Mouse (Mus musculus): Measurements from ENCODE around the gene Hps3.
A peak's percentile ranks its signal among the peaks of the same experiment; 100 is the strongest.
"Not testable (repeated sequence)": the region's sequence is repeated elsewhere in the genome, so short reads cannot be mapped to it uniquely, and the experiment has no call there.

The Hps3 gene

DNA sequence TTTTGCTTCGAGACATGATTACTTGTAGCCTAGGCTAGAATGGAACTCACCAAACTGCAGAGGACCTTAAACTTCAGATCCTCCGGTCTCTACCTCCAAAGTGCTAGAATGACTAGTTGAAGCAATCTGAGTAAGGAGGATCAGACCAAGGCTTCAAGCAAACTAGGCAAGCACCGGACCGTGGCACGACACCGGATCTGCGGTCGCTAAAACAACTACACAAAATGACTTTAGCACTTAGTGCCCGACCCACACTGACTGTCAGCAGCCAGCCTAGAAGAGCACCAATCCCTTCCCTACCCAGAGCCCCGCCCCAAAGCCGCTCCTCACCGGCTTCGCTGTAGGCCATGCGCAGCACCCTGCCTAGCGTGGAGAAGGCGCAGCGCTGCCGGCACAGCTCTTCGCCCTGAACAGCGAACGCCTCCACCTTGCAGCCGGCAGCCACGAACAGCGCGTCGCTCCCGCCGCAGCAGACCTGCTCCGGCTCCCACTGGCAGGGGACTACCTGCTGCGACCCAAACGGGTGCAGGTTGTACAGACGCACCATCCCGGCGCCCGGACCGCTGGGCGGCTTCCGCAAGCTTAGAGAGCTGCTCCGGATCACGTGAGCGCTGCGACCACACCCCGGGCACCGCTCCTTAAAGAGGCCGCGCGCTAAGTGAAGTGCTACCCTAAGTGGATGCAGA is at the start of gene Hps3:
Gene Hps3, minus strand, starts transcription at position 597 of the 686 bp plus-strand sequence.
- DNase-seq, result peak; percentile 86

DNA sequence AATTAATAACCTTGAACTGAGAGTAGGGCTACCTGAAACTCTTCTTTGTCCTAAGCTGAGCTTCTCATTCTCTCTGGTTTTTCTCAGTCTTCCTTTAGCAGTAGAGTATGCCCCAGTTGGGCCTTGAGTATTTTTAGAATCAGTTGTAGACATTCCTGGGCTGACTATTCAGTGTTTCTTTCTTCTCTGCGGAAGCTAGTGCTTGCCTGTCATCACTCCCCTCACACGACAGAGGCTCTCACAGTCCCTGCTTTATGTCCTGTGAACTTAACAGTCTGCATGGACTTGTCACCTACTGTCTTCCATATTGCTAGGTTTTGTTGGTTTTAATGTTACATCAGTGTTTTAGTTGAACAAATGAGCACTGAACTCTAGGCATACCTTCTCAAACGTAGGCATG is 47.0 kb upstream of the Hps3 start:
- no peak for DNase-seq

DNA sequence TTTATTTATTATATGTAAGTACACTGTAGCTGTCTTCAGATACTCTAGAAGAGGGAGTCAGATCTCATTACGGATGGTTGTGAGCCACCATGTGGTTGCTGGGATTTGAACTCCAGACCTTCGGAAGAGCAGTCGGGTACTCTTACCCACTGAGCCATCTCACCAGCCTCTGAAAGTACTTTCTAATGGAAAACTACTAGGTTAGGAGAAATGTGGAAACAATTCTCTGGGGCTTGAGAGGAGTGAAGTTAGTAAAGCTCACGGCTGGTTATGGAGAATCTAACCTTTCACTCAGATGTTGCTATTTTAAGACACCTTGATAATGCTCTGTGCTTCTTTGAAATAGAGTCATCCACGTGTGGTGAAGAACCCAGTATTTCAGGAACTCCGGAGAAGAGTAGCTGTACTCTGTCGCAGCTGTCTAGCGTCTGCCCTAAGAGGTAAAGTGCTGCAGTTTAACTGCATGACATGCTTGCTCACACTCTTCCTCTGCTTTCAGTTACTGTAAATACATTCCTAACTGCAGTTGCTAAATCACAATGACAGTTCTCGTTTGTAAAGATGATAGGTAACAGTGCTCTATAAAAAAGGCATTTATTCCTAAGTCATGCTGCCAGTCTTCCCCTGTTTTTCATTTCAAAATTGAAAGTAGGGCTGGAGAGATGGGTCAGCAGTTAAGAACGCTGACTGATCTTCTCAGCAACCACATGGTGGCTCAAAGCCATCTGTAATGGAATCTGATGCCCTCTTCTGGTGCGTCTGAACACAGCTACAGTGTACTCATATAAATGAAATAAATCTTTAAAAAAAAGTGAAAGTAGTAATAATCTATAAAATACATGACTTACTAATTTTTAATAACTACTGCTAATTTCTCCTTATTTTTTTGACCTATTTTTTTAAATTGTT is 41.3 kb upstream of the Hps3 start:
- DNase-seq, result no peak

DNA sequence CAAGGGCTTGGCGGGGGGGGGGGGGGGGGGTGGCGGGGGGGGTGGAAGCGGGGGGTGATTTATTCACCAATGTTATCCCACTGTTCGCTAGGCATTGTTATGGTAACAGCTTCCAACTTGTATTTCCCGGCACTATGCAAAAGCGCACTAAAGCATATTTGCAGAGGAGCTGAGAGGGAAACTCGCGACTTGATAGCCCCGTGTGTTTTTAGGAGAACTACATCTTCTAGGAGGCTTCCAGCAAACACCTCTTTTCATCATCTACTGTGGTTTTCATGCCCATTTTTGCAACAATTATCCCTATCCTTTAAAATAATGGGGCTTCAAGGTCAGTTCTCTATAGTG is 23.1 kb upstream of the Hps3 start:
- DNase-seq, result no peak

DNA sequence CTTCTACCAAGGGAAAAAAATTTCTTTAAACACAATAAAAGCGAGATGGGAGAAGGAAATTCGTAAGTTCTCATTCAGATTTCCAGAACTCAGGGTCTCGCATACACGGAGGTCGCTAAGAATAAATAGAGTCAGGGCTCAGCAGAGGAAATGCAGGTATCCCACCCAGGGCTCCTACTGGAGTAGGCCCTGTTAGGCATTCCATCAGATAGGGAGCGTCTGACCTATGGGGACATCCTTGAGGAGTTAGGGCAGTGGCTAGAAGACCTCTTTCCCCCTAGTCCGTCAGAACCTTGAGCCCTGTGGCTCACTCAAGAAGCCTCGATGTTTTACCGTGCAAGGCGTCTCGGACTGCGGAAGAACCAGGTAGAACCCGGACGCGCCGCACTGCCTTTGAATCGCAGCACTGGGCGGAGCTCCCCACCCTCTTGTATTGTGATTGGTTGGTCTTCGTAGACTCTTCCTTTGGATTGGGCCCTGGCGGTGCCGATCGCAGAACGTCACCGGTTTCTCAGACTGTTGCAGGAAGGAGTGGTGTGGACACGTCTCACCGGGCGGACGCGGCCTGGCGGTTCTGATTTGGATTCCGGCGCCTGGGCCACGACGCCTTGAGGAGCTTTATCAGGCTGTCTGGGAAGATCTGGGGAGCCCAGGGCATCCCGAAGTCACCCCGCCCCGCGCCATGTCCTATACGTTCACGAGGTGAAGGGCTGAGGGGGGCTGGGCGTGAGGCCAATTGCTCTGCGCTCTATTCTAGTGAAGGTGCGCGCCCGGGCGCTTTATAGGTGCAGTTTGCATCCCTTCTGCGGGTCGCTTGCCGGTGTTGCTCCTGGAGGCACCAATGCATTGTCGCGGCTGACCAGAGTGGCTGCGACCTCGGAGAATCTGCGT is 22.4 kb upstream of the Hps3 start, which contains the start of gene Hltf:
Gene Hltf, plus strand, starts transcription at position 506 of the 891 bp plus-strand sequence.
- DNase-seq, result peak; percentile 87

DNA sequence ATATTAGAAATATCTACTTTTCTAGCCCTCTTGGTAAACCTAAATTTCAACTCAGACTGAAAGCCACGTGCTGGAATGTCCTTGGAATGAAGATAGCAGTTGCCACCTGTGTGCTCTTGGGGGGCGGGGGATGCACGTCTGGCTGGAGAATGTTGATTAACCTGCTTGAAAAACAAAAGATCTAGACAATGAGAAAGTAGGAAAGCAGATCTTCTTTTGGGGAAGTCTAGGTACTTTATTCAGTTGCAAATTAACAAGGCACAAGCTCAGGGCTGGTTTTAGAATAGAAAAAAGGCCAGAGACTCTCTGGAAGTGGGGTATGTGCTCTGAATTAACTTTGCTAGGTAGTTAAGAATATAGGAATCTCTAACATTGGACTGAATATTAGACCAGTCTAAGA is 9.6 kb upstream of the Hps3 start:
- not testable (repeated sequence) for DNase-seq

DNA sequence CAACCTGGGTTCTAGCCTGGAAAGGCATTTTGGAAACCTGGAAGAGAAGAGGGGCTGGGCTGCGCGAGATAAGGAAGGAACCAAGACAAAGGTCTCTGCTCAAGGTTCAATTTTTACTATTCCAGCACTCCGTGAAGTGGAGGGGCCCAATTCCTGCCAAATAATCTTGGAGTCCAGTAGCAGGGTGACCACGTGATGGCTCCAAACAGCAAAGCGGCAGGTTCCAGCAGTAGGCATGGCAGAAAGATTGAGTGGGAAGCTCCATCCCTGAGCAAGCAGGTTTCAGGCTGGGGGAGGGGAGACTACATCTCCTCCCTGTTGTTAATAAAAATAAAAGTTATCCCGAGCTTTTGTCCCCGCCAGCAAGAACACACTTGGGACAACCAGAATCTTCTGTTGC is 6.3 kb upstream of the Hps3 start:
- DNase-seq, result not testable (repeated sequence)

DNA sequence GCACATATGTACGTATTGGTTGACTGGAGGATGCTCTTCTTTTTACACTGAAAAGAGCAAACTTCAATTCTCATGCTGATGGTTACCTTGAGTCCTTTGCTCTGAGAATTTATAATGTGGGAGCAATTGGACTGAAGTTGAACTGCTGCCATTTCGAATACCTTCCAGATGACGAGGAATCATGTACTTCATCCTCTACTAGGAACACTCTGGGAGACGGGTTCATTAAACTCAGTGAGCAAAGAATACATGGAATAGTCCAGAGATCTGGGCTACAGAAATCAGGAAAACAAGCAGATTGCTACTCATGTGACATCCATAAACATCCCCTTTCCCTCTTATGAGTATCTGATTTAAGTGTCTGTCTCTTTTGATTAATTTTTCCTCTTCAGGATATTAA is 954 bp upstream of the Hps3 start:
- no peak for DNase-seq

DNA sequence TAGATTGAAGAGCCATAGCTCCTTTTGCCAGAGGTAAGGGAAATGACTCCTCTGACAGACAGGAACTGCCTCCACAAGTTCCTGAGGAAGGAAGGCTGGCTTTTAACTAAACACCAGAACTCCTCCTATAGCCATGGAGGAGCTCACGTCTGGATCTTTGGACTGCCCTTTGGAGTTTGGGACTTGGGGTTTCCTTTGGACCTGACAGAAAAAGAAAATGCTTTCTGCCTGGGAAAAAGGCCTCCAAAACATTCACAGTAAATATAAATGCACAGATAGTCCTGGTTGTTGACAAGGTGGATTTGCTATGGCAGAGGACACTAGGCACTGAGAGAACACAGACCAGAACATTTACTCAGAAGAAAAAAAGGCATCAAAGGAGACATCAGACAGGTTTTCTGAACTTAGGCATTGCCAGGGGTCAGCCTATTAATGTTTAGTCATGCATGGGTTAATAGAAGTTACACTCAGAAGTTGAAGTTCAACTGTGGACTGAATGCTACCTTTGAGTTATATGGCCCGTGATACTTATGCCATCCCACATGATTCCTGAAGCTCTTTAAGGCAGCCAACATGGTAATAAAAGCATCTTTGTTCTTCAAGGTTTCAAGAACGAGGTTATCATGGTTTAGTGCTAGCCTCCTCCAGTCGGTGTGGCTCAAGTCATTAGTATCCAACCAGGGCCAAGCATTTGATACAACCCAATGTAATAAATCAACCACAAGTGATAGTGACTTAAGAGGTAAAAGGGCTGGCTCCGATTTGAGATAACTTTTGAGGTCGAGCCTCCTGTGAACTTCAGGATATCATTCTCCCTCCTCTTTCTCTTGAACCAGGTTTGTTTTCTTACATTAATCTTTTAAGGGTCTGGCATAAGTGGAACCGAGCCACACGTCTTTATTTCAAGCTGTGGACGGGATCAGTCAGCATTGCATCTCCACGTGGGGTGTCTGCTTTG is 1.1 kb downstream of the Hps3 start:
- DNase-seq, result no peak

DNA sequence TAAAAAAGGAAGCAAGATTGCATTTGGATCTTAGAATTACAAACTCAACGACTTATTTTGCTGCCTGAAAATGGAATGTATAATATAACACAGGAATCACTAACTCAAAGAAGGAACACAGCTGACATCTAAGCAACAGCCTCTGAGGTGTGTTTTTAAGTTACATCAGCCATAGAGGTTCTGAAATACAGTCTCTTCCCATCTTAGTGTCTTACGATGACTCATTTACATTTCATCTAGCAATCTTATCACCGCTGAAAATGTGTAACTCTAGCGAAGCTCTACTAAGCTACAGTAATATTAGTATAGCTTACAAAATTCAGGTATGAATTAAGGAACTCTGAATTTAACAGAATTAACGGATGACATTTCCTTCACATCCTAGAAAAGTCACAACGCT is 4.3 kb downstream of the Hps3 start:
- DNase-seq, result no peak

DNA sequence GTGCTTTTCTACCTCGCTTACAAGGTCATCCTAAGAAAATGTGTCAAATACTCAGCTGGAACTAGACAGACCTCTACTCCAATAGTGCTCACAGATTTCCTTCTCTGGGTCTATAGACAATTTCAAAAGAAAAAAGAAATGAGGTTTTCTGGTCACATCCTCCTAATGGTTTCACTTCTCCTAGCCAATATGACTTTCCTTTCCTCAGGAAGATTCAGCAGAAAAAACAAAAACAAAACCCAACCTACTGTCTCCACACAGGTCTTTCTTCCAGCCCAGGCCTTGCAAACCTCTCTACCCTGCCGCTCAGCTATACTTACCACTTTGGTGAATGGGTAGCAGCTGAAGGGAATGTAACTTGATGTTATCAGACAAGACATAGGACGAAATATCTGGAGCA is 6.5 kb downstream of the Hps3 start:
- DNase-seq, result no peak

DNA sequence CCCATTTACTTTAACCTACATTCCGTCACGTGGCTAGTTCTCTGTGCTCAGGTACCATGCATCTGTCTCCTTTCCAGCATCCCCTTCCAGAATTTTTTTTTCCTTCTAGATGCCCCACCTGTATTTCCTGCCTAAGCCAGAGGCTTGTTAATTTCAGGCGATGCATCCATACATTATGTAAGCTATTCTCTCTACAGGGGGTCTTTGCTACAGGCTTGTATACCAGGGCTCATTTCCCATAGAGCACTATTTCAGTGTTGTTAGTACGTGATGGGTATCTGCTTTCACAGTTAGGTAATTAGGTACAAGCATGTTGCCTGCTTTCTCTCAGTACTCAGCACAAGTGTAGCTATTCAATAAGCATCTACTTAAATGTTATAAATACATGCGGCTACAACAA is 7.3 kb downstream of the Hps3 start:
- DNase-seq, result no peak

DNA sequence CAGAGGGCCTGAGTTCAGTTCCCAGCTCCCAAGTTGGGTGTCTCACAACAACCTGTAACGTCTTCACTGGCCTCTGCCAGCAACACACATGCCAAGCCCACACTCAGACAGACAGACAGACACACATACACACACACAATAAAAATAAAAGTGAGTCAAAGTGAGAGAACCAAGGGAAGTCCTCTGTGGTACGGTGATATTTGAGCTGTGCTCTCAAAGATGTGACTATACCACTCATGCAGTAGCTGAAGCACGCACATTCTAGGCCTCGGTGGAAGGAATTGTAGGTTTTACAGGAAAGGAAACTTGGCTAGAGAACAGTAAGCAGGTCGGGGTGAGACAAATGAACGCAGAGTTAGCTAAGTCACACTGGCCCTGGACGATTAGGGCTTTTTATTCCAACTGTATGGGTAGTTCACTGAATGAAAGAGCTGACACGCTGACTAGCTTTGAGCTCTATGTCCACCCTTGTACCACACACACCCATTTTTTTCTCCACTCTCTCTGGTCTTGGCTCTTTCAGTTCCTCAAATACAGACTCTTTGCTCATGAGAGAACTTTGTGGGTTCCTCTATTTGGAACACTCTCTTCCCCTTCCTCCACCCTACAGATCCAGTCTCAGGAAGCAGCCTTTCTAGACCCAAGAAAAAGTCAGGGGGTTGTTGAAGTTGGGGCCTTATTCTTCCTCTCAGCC is 8.0 kb downstream of the Hps3 start:
- DNase-seq, result no peak

DNA sequence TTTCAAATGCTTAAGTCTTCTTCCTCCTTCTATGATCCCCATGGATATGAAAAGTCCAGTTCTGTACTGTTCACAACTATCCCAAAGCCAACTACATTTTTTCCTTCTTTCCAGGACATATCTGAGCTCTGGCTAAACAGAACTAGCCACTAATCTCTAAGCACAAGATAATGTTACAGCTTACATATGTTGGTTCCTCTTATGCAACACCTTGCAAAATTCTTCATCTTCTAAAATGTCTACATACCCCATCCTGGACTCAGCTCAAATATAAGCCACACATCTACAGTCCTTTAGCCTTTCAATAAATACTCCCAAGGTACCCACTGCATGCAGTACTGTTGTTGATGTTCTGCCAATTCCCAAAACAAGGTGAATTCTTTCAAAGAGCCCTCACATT is 8.6 kb downstream of the Hps3 start:
- no peak for DNase-seq

DNA sequence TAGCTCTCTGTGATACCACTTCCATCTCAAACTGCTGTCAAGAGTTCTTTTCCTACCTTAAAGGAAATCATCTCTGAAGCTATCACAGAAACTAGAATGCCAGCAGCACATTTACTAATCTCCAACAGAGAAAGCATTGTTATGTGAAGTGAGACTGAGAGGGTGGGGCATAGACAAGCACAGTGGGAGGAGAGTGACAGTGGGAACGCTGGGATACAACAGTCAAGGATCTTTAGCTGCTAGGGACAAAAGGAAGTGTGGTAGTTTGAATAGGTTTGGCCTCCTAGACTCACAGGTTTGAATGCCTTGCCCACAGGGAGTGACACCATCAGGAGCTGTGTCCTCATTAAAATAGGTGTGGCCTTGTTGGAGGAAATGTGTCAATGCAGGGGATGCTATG is 11.3 kb downstream of the Hps3 start:
- no peak for DNase-seq

DNA sequence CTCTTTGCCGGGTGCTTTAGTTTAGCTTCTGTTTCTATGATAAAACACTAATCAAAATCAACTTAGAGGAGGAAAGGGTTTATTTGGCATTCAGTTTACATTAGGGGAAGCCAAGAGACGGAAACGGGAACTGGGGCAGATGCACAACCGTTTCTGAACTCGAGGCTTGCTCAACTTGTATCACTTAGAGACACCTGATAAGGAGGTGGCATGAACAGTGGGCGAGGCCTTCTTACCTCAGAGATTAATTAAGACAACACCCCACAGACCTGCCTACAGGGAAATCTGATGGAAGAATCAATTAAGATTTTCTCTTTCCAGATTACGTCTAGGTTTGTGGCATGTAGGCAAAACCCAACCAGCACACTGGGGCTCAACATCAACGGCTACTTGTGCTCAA is 17.0 kb downstream of the Hps3 start:
- no peak for DNase-seq

DNA sequence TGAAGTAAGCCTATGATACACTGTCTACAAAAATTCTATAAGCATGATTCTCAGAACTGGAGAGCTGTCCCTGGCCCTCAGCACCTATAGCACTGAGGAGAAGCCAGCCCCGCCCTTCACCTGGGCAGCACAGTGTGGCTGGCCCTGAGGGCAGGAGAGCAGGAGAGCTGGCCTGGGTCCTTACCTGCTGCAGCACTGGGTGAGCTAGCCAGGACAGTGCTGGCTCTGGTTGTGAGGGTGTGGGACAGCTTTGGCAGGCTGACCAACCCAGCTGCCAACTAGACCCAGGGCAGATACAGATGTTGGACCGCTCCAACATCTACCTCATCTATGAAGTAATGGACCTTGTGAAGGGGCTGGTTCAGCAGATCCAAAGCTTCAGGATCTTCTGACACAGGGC is 20.7 kb downstream of the Hps3 start:
- no peak for DNase-seq

DNA sequence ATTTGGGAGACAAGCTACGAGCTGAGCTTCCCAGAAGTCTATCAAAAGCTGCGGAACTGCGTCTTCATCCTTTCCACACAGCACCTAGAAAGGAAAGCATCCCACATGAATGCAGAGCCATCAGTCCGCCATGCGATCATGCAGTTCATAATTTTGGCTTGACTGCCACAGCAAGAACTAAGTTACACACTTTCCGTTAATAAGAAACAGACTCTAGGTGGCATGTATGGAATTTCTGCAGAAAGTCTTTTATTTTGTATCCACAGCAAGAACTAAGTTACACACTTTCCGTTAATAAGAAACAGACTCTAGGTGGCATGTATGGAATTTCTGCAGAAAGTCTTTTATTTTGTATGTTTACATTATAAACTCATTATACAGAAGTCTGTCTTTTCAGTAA is 24.2 kb downstream of the Hps3 start:
- not testable (repeated sequence) for DNase-seq

DNA sequence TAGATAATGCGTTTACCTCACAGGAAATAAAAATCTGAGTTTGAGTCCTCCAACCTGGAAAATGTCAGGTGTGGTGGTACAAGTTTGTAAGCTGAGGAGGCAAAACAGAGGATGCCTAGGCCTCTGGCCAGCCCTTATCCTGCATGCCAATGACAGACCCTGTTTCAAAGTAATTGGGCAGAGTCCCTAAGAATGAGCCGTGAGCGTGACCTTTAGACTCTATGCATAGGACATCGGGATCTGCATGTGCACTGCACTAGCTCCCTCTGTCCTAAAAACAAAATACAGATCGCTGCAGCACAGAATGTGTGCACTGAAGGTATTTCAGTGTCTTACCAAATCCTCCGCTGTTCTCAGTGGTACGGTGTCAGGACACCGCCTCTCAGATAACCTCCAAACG is 24.7 kb downstream of the Hps3 start:
- DNase-seq, result no peak

DNA sequence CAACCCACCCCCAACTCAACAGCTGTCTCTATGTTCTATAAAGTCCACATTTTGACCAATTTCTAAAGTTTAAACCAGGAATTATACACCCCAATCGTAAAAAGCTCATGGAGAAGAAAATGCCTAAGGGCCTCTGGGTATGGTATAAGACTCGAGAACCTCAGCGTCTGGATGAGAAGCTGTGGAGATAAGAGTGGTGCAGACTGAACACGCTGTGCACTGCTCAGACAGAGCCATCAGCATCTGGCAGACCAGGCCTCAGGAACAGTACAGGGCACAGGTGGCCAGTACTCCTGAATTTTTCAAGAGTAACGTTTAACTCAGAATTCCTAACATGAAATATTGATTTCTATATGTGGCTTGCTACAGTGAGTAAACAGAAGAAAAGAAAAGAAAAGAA is 27.4 kb downstream of the Hps3 start:
- DNase-seq, result no peak

DNA sequence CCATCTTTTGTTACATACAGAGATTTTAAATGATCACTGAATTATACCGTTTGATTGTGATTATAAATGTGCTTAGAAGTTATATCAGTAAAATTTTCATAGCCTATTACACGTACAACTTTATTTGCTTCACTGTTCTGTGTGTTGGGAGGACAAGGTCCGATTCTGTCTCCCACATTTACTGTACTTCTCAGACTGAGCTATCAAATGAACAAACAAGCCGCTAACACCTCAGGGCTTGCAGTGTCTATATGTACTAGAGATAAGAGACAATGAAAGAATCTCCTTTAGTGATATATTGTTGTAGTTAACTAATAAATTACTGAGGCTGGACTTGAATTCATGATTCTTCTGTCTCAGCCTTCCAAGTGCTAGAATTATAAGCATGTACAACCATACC is 27.8 kb downstream of the Hps3 start:
- DNase-seq, result no peak

DNA sequence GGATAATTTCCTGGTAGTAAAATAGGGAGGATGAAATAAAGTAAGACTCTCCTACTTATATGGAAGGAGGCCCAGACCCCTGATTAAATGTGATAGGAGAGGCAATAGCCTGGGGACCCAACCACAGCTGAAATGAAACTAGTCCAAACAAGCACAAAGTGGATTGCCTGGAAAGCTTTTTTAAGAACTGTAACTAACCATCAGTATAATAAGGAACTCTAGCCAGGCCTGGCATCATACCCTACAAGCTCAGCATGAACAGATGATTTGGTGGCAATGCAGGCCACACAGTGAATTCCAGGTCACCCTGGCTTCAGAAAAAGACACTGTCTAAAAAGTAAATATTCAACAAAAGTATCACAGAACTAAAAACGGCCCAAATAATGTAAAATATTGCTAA is 29.5 kb downstream of the Hps3 start:
- no peak for DNase-seq

Data from right cerebral cortex, postnatal 14 days (tissue).